Mouse (Mus musculus) adrenal gland, postnatal 14 days (tissue): Measurements from ENCODE around the gene Wtap. TPM values are rescaled to one million over a fixed set of nuclear protein-coding genes. Genes with fewer than 3 reads are reported as not detected.
"Not testable (repeated sequence)": the region's sequence is repeated elsewhere in the genome, so short reads cannot be mapped to it uniquely, and the experiment has no call there.

Experiments
- DNase-seq: peaks from one replicate; pipeline ENCODE4 v3.0.0; 2021; ENCODE audit warnings: mixed read lengths
- long read RNA-seq, 2 experiments: library from polyadenylated mRNA; stranded (forward); transcript quantifications; one replicate each; pipeline ENCODE4 v2.0.0; 2021
- total RNA-seq: library from RNA; stranded (reverse); gene quantifications from 2 replicates; pipeline ENCODE4 v1.2.3, GENCODE M21; 2021

The Wtap gene
- 58.1 and 63.8 TPM in 2 replicates for total RNA-seq
- long read RNA-seq, experiment 1, transcript Wtap-203 (8 exons, 2,060 nt) = minor isoform, 6 of 50 reads
- long read RNA-seq, experiment 1, transcript Wtap-204 (6 exons, 3,187 nt) = major isoform, 23 of 50 reads
- long read RNA-seq, experiment 1, transcript Wtap-201 (8 exons, 2,051 nt) = minor isoform, 17 of 50 reads
- long read RNA-seq, experiment 1, partial matches to known transcripts = 2 of 50 reads
- long read RNA-seq, experiment 1, other reads (novel, unspliced or antisense) = 1 of 50 reads
- long read RNA-seq, experiment 2, transcript Wtap-205 (6 exons, 2,442 nt) = minor isoform, 6 of 41 reads
- long read RNA-seq, experiment 2, transcript Wtap-204 (6 exons, 3,187 nt) = major isoform, 19 of 41 reads
- long read RNA-seq, experiment 2, transcript Wtap-201 (8 exons, 2,051 nt) = minor isoform, 10 of 41 reads
- long read RNA-seq, experiment 2, partial matches to known transcripts = 0 of 41 reads
- long read RNA-seq, experiment 2, other reads (novel, unspliced or antisense) = 3 of 41 reads

DNA sequence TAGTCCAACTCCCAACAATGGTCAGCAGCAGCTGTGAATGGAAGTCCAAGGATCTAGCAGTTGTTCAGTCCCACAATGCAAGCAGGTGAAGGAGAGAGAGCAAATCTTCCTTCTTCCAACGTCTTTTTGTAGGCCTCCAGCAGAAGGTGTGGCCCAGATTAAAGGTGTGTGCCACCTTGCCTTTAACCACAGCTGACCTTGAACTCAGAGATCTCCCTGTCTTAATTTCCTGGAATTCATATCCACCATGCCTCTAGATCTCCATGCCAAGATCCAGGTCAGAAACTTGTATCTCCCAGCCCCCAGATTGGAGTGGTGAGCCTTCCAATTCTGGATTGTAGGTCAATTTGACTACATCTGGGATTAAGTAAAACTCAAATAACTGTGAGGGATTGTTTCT, at the start of gene Wtap:
Gene Wtap (minus strand): TSS at position 101 of the 400 bp plus-strand sequence.
- no peak for DNase-seq

GRCm38 (mm10) chr17:13036627-13037192, 42.7 kb upstream of the Wtap start:
- DNase-seq = not testable (repeated sequence)

DNA sequence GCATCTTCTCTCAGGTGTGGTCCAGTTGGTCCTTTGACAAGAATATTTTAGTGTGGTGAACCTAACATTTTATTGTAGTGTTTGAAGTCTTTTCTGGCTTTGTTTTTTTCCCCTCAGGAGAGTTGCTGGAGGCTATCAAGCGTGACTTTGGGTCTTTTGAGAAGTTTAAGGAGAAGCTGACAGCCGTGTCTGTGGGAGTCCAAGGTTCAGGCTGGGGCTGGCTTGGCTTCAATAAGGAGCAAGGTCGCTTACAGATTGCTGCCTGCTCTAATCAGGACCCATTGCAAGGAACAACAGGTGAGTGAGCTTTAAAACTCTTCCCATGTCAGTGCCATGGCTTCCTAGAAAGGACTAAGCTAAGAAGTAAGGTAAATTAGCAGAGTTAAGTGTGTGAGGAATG, 19.3 kb upstream of the Wtap start:
- DNase-seq = no peak

DNA sequence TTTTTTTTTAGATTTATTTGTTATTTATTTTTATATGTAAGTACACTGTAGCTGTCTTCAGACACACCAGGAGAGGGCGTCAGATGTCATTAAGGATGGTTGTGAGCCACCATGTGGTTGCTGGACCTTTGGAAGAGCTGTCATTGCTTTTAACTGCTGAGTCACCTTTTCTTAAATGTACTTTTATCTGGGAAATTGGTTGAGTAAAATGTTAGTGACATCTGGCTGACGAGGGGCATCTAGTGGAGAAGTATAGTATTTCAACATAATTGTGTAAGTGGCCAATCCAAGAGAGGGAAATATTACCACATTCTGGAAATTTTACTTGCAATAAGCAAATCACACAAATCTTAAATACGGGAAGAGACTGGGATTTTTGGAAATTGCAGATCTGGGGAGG, 15.9 kb upstream of the Wtap start:
- peak; percentile 44 for DNase-seq

GRCm38 (mm10) chr17:13008528-13008927, 14.6 kb upstream of the Wtap start:
- DNase-seq = peak; percentile 53

DNA sequence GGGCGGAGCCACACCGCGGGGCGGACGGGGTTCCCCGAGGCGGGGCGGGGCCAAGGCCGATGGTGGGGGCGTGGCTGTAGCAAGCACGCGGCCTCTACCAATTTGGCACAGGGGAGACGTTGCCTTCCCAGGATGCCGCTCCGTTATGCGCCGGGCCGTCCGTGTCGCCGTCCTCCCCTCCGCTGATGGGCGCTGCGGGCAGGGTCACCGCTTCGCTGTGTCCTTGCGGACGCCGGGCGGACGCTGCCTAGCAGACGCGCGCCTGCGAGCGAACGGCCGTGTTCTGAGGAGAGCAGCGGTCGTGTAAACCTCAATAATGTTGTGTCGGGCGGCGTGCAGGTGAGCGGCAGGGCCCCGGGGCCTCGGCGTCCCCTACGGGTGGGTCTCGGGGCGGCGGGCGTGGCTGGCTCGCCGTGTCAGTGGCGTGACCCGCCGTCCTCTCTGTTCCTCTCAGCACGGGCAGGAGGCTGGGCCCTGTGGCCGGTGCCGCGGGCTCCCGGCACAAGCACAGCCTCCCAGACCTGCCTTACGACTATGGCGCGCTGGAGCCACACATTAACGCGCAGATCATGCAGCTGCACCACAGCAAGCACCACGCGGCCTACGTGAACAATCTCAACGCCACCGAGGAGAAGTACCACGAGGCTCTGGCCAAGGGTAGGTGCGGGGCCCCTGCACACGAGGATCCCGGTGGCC, 13.9 kb upstream of the Wtap start:
- peak; percentile 100 for DNase-seq

DNA sequence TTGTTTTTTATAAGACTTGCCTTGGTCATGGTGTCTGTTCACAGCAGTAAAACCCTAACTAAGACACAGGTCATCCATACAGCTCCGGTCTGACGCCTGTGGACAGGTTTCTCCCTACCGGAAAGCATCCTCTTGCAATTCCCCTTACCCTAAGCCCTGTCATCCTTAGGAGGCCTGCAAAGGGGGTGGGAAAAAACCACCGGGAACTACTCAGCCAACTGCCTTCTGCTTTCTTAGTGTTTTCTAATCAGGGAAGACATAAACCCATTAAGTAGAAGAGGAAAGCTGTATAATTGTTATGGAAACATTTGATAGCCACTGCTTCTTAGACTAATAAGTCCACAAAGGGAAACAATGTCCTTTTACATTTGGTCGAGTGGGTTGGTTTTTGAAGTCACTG, 13.0 kb upstream of the Wtap start:
- no peak for DNase-seq

DNA sequence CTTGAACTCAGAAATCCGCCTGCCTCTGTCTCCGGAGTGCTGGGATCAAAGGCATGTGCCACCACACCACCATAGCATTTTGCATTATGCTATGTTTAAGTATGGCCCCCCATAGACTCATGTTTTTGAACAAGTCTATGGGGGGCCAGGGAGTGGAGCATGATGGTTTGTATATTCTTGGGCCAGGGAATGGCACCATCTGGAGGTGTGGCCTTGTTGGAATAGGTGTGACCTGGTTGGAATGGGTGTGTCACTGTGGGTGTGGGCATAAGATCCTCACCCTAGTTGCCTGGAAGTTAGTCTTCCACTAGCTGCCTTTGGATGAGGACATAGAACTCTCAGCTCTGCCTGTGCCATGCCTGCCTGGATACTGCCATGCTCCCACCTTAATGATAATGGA, 12.6 kb upstream of the Wtap start, which contains the start of gene Sod2:
Gene Sod2 (plus strand): TSS at position 301 of the 400 bp plus-strand sequence.
- DNase-seq = not testable (repeated sequence)

- not testable (repeated sequence) for DNase-seq
Measured at GRCm38 (mm10) chr17:13004436-13004835, 10.5 kb upstream of the Wtap start.

DNA sequence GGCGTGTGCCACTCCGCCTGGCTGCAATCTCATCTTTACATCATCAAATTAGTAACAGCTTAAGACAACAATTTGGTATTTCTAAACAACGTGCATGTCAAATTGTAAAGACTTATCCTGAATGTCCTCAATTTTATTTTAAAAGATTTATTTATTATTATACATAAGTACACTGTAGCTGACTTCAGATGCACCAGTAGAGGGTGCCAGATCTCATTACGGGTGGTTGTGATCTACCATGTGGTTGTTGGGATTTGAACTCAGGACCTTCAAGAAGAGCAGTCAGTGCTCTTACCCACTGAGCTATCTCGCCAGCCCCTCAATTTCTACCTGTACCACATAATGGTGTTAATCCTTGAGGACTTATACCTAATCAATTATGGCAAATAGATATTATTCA, 8.3 kb upstream of the Wtap start:
- DNase-seq = not testable (repeated sequence)

DNA sequence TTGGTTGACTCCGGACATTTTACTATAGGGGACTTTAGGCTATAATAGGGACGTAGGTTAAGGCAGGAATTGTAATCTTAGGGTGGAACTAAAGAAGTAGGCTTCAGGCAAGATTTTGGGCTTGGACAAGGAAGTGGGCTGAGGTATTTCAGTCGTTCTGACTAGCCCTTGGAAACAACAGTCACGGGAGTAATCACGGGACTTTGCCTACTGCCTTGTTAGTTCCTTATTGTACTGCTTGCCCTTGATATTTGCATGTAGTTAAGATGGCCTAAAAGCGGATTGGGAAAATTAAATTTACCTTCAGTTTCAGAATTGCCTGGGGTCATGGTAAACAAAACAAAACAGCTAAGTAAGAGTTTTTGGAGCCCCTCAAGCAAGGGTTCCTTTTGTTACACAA, 5.1 kb upstream of the Wtap start:
- DNase-seq = no peak

GRCm38 (mm10) chr17:12997890-12998289, 3.9 kb upstream of the Wtap start:
- DNase-seq = no peak

DNA sequence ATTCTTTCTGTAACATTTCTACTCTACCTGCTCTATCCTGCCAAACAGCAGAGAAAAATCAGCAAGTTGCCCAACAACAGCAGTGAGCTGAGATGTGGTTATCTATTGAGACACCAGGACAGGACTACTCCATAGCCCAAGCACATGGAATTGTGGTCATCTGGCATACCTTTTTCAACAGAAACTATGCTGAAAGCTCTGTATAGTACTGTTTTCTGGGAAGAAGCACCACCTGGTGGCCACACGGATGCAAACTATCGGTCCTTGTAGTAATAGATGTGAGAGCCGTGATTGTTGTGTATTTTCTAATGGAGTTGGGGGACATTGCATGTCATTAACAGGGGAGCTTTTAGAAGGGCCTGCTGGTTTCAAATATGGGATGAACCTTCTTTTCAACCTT, 2.4 kb upstream of the Wtap start:
- DNase-seq = peak; percentile 66

DNA sequence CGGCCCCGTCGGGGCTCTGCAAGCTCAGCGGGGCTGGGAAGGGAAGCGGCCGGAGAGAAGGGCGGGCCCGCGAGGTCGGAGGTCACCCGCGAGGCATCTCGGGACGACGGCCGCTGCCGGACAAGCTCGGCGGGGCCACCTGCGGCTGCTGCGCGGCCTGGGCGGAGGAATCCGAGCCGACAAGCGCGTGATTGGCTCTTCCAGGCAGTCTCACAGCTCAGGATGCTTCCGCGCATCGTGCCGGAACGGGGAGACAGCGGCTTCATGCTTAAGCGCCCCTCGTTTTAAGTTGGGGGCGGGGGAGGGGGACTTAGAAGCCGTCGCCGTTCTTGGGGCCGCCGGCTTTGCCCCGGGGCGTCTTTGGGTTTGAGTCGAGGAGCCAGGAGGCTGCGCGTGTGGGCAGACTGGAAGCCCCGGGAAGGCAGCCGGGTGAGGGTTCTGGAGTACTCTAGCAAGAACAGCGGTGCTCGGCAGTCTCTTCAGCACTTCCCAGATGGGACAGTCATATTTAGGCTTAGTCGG, 1.4 kb downstream of the Wtap start:
- DNase-seq = peak; percentile 98

DNA sequence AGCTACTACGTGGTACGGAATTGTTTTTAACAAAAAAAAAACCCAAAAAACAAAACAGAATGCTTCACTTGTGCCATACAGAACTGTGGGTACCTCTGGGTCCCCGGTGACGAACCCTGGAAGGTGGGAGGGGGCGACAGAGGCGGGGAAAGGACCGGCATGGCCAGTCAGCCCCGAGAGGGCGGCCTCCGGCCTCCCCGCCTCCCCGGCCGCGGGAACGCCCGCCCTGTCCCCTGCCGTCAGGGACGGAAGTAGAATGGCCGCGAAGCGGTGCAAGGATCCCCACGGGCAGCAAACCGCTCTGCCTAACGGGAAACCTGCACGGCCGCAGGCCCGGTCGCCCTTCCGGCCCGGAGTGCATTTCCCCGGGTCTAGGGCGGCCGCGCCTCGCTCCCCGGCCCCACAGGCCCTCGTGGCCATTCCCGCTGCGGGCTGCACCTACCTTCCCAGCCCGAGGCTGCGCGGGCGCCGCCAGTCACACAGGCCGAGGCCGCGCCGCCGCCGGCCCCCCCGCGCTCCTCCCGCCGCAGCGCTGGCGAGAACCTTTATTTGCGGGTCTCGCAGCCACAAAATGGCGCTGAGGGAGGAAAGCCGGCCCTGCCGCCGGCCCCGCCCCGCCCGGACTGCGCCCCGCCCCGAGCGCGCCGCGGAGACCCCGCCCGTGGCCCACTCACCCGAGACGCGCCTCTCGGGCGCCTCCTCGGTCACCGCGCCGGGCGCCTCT, 2.2 kb downstream of the Wtap start:
- peak; percentile 95 for DNase-seq

DNA sequence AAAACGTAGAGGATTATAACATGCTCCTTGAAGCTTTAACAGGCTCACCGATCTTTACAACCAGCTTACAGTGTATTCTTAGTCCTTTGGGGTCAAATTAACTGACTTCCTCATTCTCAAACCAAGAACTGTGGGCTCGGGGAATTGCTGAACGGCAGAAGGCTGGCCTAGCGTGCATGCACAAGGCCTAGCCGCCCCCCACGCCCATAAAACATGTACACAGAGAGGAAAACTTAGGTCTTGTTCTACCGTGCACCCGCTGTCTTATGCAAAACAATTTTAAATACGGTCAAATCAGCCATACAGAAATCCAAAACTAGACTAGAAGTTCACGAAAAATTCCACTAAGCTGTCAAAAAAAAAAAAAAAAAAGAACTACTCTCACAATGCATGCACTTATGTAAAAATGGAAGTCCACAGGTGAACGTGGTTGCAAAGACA, 2.8 kb downstream of the Wtap start:
- DNase-seq = peak; percentile 52

DNA sequence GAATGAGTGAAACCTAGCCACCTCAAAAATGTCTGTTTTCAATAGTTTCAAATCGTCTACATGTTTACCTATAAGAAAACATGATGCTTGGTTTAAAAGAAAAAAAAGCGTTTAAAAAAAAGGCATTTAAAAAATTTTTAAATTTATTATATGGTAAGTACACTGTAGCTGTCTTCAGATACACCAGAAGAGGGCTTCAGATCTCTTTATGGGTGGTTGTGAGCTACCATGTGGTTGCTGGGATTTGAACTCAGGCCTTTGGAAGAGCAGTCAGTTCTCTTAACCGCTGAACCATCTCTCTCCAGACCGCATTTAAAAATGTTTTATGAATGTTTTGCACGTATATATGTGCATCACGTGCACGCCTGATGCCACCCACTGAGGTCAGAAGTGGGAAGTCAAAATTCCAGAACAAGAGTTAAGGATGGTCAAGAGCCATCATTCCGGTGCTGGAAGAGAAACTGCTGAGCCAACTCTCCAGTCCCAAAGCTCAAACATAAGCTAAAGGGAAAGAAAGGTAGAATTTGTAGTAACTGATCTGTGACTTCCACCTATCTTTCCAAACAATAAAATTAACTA, 3.3 kb downstream of the Wtap start:
- DNase-seq = no peak

DNA sequence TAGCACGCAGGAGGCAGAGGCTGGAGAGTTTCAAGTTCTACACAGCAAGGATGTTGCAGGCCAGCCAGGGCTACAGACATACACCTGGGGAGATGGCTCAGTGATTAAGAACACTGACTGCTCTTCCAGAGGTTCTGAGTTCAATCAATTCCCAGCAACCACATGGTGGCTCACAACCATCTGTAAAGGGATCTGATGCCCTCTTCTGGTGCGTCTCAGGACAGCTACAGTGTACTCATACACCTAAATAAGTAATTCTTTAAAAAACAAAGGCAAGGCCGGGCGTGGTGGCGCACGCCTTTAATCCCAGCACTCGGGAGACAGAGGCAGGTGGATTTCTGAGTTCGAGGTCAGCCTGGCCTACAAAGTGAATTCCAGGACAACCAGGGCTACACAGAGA, 5.9 kb downstream of the Wtap start:
- not testable (repeated sequence) for DNase-seq

GRCm38 (mm10) chr17:12983988-12984387, 10.0 kb downstream of the Wtap start:
- DNase-seq = no peak

GRCm38 (mm10) chr17:12978546-12978945, 15.4 kb downstream of the Wtap start:
- DNase-seq = no peak

DNA sequence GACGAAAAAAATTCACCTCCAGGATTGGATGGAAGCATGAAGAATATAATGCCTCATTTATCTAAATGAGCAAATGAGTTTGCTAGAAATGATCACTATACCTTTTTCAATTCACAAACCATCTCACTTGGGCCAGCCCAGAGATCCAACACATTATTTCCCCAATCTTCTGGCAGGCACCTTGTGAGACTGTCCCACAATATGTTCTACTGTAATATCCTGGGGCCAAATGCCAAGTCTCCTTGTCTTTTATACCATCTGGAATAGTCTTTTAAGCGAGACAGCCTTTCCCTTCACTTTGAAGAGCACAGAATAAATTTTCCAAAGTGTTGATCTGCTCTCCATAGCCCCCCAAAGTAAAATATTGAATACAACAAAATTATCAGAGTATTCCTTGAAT, 20.1 kb downstream of the Wtap start:
- no peak for DNase-seq

DNA sequence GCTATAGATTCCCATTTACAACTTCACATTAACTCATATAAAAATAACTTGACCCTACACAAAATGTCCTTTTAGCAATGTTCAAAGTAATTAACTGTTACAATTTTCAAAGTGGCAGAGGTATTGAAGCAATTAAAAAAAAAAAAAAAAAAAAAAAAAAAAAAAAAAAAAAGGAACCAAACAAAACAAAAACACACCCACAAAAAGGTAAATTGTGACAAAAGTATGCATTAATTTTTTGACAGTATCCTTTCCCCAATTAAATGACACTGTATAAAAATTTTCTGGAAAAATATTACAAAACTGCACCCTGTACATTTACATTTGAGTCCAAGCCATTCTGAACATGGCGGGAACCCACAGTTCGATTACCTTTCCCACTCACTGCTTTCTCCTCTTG, 26.8 kb downstream of the Wtap start:
- DNase-seq = no peak
